Mouse (Mus musculus): ENCODE data around the gene Gdpd5. TPM values are rescaled to one million over a fixed set of nuclear protein-coding genes. Genes with fewer than 3 reads are reported as not detected.

Gdpd5 gene
- total RNA-seq, 2 experiments from 2014 or later: 40.8 to 42.4 TPM

- intact Hi-C loops (cut with DNase I): no loop called here
- H3K27ac ChIP-seq: peak overlapping the region; percentile 45
- peak; percentile 49 to 59 for DNase-seq (ENCODE audit: extremely low spot score in 1 of 2, low spot score in 2 of 2)
- H3K4me3 ChIP-seq: no peak overlapping the region
- TF ChIP-seq CTCF (IDR thresholded peaks at IDR 0.05): no peak
These were observed 12.6 kb downstream of the Gdpd5 start for GRCm38 (mm10) chr7:99393711-99394325.

GRCm38 (mm10) chr7:99395385-99395784 is 14.2 kb downstream of the Gdpd5 start:
- no peak for DNase-seq (ENCODE audit: extremely low spot score in 1 of 2, low spot score in 2 of 2)
- H3K27ac ChIP-seq: no peak overlapping the region
- intact Hi-C loops (cut with DNase I): no loop called here
- TF ChIP-seq CTCF (IDR thresholded peaks at IDR 0.05): no peak
- no peak overlapping the region for H3K4me3 ChIP-seq

GRCm38 (mm10) chr7:99395908-99396616 is 14.8 kb downstream of the Gdpd5 start:
- no peak for TF ChIP-seq CTCF (IDR thresholded peaks at IDR 0.05)
- intact Hi-C loops (cut with DNase I): no loop called here

GRCm38 (mm10) chr7:99396994-99397659 is 15.9 kb downstream of the Gdpd5 start:
- Histone ChIP-seq H3K27ac (no peak overlapping the region), H3K4me3 (no peak overlapping the region)
- TF ChIP-seq CTCF (IDR thresholded peaks at IDR 0.05): no peak
- DNase-seq (ENCODE audit: extremely low spot score in 1 of 2, low spot score in 2 of 2): no peak
- intact Hi-C loops (cut with DNase I): no loop called here

More at GRCm38 (mm10) chr7:99395908-99396616, 14.8 kb downstream of the Gdpd5 start:
- Histone ChIP-seq H3K4me3 (no peak overlapping the region), H3K27ac (no peak overlapping the region)
- no peak for DNase-seq (ENCODE audit: extremely low spot score in 1 of 2, low spot score in 2 of 2)

- Histone ChIP-seq H3K4me3 (no peak overlapping the region), H3K27ac (no peak overlapping the region)
- intact Hi-C loops (cut with DNase I): no loop called here
- TF ChIP-seq CTCF (IDR thresholded peaks at IDR 0.05): no peak
- DNase-seq (ENCODE audit: extremely low spot score in 1 of 2, low spot score in 2 of 2): no peak
These were observed 20.2 kb downstream of the Gdpd5 start for GRCm38 (mm10) chr7:99401373-99401772.

GRCm38 (mm10) chr7:99402477-99402876 is 21.3 kb downstream of the Gdpd5 start:
- H3K27ac ChIP-seq: no peak overlapping the region
- no peak for TF ChIP-seq CTCF (IDR thresholded peaks at IDR 0.05)
- DNase-seq (ENCODE audit: extremely low spot score in 1 of 2, low spot score in 2 of 2): no peak
- no peak overlapping the region for H3K4me3 ChIP-seq
- intact Hi-C loops (cut with DNase I): no loop called here

- intact Hi-C loops (cut with DNase I): no loop called here
- DNase-seq (ENCODE audit: extremely low spot score in 1 of 2, low spot score in 2 of 2): no peak
- Histone ChIP-seq H3K4me3 (no peak overlapping the region), H3K27ac (no peak overlapping the region)
- no peak for TF ChIP-seq CTCF (IDR thresholded peaks at IDR 0.05)
These were observed 22.0 kb downstream of the Gdpd5 start for GRCm38 (mm10) chr7:99403254-99403653.

GRCm38 (mm10) chr7:99404031-99404735 is 23.0 kb downstream of the Gdpd5 start:
- TF ChIP-seq CTCF (IDR thresholded peaks at IDR 0.05): no peak
- no peak overlapping the region for H3K4me3 ChIP-seq
- no peak for DNase-seq (ENCODE audit: extremely low spot score in 1 of 2, low spot score in 2 of 2)
- intact Hi-C loops (cut with DNase I): no loop called here
- no peak overlapping the region for H3K27ac ChIP-seq

GRCm38 (mm10) chr7:99405386-99406155 is 24.4 kb downstream of the Gdpd5 start:
- Histone ChIP-seq H3K27ac (no peak overlapping the region), H3K4me3 (no peak overlapping the region)
- no peak for DNase-seq (ENCODE audit: extremely low spot score in 1 of 2, low spot score in 2 of 2)
- TF ChIP-seq CTCF (IDR thresholded peaks at IDR 0.05): no peak
- intact Hi-C loops (cut with DNase I): no loop called here

- no peak for TF ChIP-seq CTCF (IDR thresholded peaks at IDR 0.05)
- Histone ChIP-seq H3K27ac (no peak overlapping the region), H3K4me3 (no peak overlapping the region)
- intact Hi-C loops (cut with DNase I): no loop called here
- no peak for DNase-seq (ENCODE audit: extremely low spot score in 1 of 2, low spot score in 2 of 2)
These were observed 26.4 kb downstream of the Gdpd5 start for GRCm38 (mm10) chr7:99407598-99407997.

Data from left cerebral cortex, adult 2 months (tissue).